Mouse (Mus musculus) bone marrow macrophage, adult 2 months (primary cell): ENCODE data around the gene Fgfr2.

Source experiments
- CTCF ChIP-seq: IDR thresholded peaks from 2 replicates; pipeline ENCODE4 v1.5.1; 2012; ENCODE audit warnings: low read depth, mild to moderate bottlenecking, low read length, moderate library complexity
- POLR2A ChIP-seq: IDR thresholded peaks from 2 replicates; pipeline ENCODE4 v1.6.1; 2012; ENCODE audit warnings: mild to moderate bottlenecking, low read depth, low read length, borderline replicate concordance

GRCm38 (mm10) chr7:131551471-131551870 is 1571.7 kb downstream of the Fgfr2 start:
- TF ChIP-seq CTCF, result no peak
- no peak for TF ChIP-seq POLR2A
